Mouse (Mus musculus): ENCODE measurements at regions not wholly inside any gene's neighbourhood (a gene's known extent, or its start where the extent isn't known, plus 50 kb on each side); places are given as distances from the start of the nearest gene placed in this dataset.

GRCm38 (mm10) chr3:70224846-70225245 is 217.4 kb downstream of the Otol1 start:
- no peaks in the 10 kb centered on the region for H3K4me1 ChIP-seq (ENCODE audit: control insufficient read depth, insufficient read depth, low read length)
- no peak overlapping the region for H3K4me3 ChIP-seq (ENCODE audit: low read depth, low read length)
- H3K4me2 ChIP-seq (ENCODE audit: low read depth) = no peak overlapping the region
- 92% methylated on average over 6 of the region's 6 CpGs for WGBS
- no peak overlapping the region for H3K27ac ChIP-seq (ENCODE audit: low read depth, low read length)
- no peak for DNase-seq (ENCODE audit: low spot score)
- no peaks in the 10 kb centered on the region for H3K9me3 ChIP-seq (ENCODE audit: control insufficient read depth, low read length)
- no peak for ATAC-seq (ENCODE audit: insufficient read depth, low FRiP score, low TSS enrichment)
- no peaks in the 10 kb centered on the region for H3K36me3 ChIP-seq (ENCODE audit: control insufficient read depth, insufficient read depth, low read length)
- H3K9ac ChIP-seq (ENCODE audit: low read length) = no peak overlapping the region
- H3K27me3 ChIP-seq (ENCODE audit: control insufficient read depth, insufficient read depth, low read length) = no peaks in the 10 kb centered on the region

DNA sequence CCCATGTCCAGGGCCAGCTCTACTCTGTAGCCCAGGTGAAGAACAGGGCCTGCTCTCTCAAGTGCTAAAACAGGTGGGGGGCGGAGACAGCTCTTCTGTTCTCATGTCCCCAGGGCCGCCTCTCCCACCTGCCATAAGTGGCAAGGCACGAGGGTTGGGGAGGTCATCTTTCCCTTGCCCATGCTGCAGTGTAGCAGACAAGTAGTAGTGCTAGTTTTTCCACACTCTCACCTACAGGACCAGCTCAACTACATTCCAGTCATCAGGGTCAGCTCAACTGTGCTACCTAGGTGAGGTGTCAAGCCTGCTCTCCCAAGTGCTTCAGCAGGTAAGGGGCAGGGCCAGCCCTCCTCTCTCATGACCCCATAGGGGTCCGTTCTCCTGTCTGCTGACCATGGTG is 219.8 kb downstream of the Otol1 start:
- 77% methylated on average over 4 of the region's 4 CpGs for WGBS
- no peak for ATAC-seq (ENCODE audit: insufficient read depth, low FRiP score, low TSS enrichment)
- no peak for DNase-seq (ENCODE audit: low spot score)
- no peaks in the 10 kb centered on the region for H3K9me3 ChIP-seq (ENCODE audit: control insufficient read depth, low read length)
- no peaks in the 10 kb centered on the region for H3K27me3 ChIP-seq (ENCODE audit: control insufficient read depth, insufficient read depth, low read length)
- H3K27ac ChIP-seq (ENCODE audit: low read depth, low read length) = no peak overlapping the region
- H3K4me2 ChIP-seq (ENCODE audit: low read depth) = no peak overlapping the region
- H3K36me3 ChIP-seq (ENCODE audit: control insufficient read depth, insufficient read depth, low read length) = no peaks in the 10 kb centered on the region
- no peaks in the 10 kb centered on the region for H3K4me1 ChIP-seq (ENCODE audit: control insufficient read depth, insufficient read depth, low read length)
- H3K4me3 ChIP-seq (ENCODE audit: low read depth, low read length) = no peak overlapping the region
- H3K9ac ChIP-seq (ENCODE audit: low read length) = no peak overlapping the region

- no peaks in the 10 kb centered on the region for H3K36me3 ChIP-seq (ENCODE audit: control insufficient read depth, insufficient read depth, low read length)
- DNase-seq (ENCODE audit: low spot score) (no peak), ATAC-seq (ENCODE audit: insufficient read depth, low FRiP score, low TSS enrichment) (peak; percentile 66; the same call in 1 of the 2 replicates)
- no peaks in the 10 kb centered on the region for H3K9me3 ChIP-seq (ENCODE audit: control insufficient read depth, low read length)
- no peak overlapping the region for H3K4me3 ChIP-seq (ENCODE audit: low read depth, low read length)
- no peaks in the 10 kb centered on the region for H3K4me1 ChIP-seq (ENCODE audit: control insufficient read depth, insufficient read depth, low read length)
- H3K27ac ChIP-seq (ENCODE audit: low read depth, low read length) = no peak overlapping the region
- no peak overlapping the region for H3K9ac ChIP-seq (ENCODE audit: low read length)
- 33% methylated on average over 3 of the region's 3 CpGs for WGBS
- no peak overlapping the region for H3K4me2 ChIP-seq (ENCODE audit: low read depth)
- H3K27me3 ChIP-seq (ENCODE audit: control insufficient read depth, insufficient read depth, low read length) = no peaks in the 10 kb centered on the region
Observed at GRCm38 (mm10) chr3:70248655-70249054, 241.2 kb downstream of the Otol1 start.

DNA sequence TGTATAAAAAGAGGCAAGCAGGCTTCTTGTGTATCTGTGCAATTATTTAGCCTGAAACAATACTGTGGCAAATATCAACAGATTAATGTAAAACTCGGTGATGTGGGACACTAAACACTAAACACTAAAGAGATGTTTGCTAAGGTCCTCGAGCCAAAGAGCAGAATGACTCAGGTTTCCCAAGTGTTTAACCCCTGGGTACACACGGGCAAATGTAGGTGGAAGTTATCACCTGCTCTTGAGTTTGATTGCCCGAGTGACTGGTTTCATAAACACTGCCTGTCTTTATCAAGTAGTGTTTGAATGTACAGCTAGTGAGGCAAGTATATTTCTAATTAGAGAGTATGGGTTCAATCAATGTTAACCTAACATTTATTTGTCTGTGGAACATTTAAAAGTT is 242.5 kb downstream of the Otol1 start:
- Histone ChIP-seq H3K9ac (ENCODE audit: low read length) (no peak overlapping the region), H3K4me1 (ENCODE audit: control insufficient read depth, insufficient read depth, low read length) (no peaks in the 10 kb centered on the region), H3K4me3 (ENCODE audit: low read depth, low read length) (no peak overlapping the region), H3K4me2 (ENCODE audit: low read depth) (no peak overlapping the region), H3K27me3 (ENCODE audit: control insufficient read depth, insufficient read depth, low read length) (no peaks in the 10 kb centered on the region), H3K9me3 (ENCODE audit: control insufficient read depth, low read length) (no peaks in the 10 kb centered on the region), H3K36me3 (ENCODE audit: control insufficient read depth, insufficient read depth, low read length) (no peaks in the 10 kb centered on the region), H3K27ac (ENCODE audit: low read depth, low read length) (no peak overlapping the region)
- WGBS = 84% methylated on average over 4 of the region's 4 CpGs
- ATAC-seq (ENCODE audit: insufficient read depth, low FRiP score, low TSS enrichment) (no peak), DNase-seq (ENCODE audit: low spot score) (no peak)

- no peaks in the 10 kb centered on the region for H3K9me3 ChIP-seq (ENCODE audit: control insufficient read depth, low read length)
- H3K36me3 ChIP-seq (ENCODE audit: control insufficient read depth, insufficient read depth, low read length) = no peaks in the 10 kb centered on the region
- 75% methylated on average over 7 of the region's 7 CpGs for WGBS
- no peak overlapping the region for H3K4me2 ChIP-seq (ENCODE audit: low read depth)
- H3K9ac ChIP-seq (ENCODE audit: low read length) = no peak overlapping the region
- H3K27ac ChIP-seq (ENCODE audit: low read depth, low read length) = no peak overlapping the region
- ATAC-seq (ENCODE audit: insufficient read depth, low FRiP score, low TSS enrichment) (no peak), DNase-seq (ENCODE audit: low spot score) (no peak)
- no peaks in the 10 kb centered on the region for H3K4me1 ChIP-seq (ENCODE audit: control insufficient read depth, insufficient read depth, low read length)
- H3K4me3 ChIP-seq (ENCODE audit: low read depth, low read length) = no peak overlapping the region
- H3K27me3 ChIP-seq (ENCODE audit: control insufficient read depth, insufficient read depth, low read length) = no peaks in the 10 kb centered on the region
Observed at GRCm38 (mm10) chr3:70250733-70251132, 243.3 kb downstream of the Otol1 start.

DNA sequence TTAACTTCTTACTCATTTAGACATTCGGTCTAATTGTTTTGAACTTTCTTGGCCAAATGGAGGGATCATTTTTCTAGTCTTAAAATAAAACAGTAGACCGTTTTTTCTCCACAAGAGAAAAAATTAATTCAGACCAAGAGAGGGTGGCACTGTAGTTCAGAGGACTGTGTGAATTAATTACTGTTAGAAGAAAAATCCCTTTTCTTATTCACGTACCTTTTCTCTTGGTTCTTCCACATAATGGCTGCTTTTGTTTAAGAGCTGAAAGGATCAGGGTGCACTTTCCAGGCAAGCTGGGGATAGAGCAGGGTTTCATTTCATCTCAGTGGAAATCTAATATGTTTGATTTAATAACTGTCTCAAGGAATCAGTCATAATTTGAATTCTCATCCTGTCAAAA is 255.9 kb downstream of the Otol1 start:
- Histone ChIP-seq H3K36me3 (ENCODE audit: control insufficient read depth, insufficient read depth, low read length) (no peaks in the 10 kb centered on the region), H3K27me3 (ENCODE audit: control insufficient read depth, insufficient read depth, low read length) (no peaks in the 10 kb centered on the region), H3K9me3 (ENCODE audit: control insufficient read depth, low read length) (no peaks in the 10 kb centered on the region), H3K4me3 (ENCODE audit: low read depth, low read length) (no peak overlapping the region), H3K4me2 (ENCODE audit: low read depth) (no peak overlapping the region), H3K27ac (ENCODE audit: low read depth, low read length) (no peak overlapping the region), H3K9ac (ENCODE audit: low read length) (no peak overlapping the region), H3K4me1 (ENCODE audit: control insufficient read depth, insufficient read depth, low read length) (no peaks in the 10 kb centered on the region)
- DNase-seq (ENCODE audit: low spot score) (no peak), ATAC-seq (ENCODE audit: insufficient read depth, low FRiP score, low TSS enrichment) (no peak)
- WGBS = 59% methylated on average over 3 of the region's 3 CpGs

DNA sequence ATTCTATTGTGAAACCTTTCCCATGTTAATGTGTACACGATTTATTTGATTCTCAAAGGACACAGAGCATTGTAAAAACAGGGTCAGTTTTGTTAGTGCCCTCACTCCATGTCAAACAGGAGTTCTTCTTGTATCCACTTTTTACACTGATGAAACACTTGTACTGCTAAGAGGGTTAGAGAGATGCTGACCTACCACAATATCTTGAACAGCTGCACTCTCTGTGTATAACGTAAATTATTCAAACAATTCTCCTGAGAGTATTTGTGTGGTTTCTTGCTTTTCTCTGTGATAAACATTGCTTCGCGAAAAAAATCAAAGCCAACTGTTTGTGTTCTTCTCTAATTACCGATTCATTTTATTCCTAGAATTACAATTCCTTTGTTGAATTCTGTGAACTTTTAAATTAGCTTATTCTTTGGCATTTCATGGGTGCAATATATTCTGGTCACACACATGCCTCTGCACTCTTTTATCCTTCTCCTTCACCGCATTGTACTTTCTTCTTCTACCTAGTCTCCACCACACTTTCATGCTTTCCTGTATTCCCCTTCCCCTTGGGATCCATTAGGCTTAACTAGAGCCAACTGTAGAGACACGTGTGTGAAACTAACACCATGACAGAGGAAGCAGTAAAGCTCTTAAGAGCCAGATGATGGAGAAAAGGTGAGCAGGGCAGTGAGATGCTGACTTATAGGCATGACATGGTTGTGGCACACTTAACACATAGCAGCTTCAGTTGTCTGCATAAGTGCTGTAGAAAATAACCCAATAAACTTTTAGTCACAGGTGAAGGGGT is 281.4 kb downstream of the Otol1 start:
- Histone ChIP-seq H3K9ac (ENCODE audit: low read length) (no peak overlapping the region), H3K9me3 (ENCODE audit: control insufficient read depth, low read length) (no peaks in the 10 kb centered on the region), H3K36me3 (ENCODE audit: control insufficient read depth, insufficient read depth, low read length) (no peaks in the 10 kb centered on the region), H3K4me1 (ENCODE audit: control insufficient read depth, insufficient read depth, low read length) (no peaks in the 10 kb centered on the region), H3K27ac (ENCODE audit: low read depth, low read length) (no peak overlapping the region), H3K4me2 (ENCODE audit: low read depth) (no peak overlapping the region), H3K27me3 (ENCODE audit: control insufficient read depth, insufficient read depth, low read length) (no peaks in the 10 kb centered on the region), H3K4me3 (ENCODE audit: low read depth, low read length) (no peak overlapping the region)
- ATAC-seq (ENCODE audit: insufficient read depth, low FRiP score, low TSS enrichment) = no peak
- DNase-seq (ENCODE audit: low spot score) = no peak
- WGBS = 59% methylated on average over 7 of the region's 7 CpGs

DNA sequence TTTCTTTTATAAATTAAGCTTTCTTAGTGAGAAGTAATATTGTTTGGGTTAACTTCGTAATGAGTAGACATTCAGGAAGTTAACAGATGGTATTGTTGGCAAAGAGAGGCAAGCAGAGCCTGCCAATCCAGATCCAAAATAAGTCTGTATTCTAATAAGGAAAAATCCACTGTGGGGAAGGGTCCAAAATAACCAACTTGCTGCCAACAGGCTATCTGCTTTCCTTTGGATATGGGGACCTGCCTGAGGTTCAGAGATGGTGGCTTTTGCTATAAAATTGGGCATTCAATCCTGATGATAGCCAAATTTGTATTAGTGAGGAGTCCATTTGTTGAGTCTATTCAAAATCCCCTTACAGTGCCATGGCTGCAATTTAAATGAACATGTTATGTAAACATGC is 300.1 kb downstream of the Otol1 start:
- H3K4me1 ChIP-seq (ENCODE audit: control insufficient read depth, insufficient read depth, low read length) = no peaks in the 10 kb centered on the region
- no peak overlapping the region for H3K4me3 ChIP-seq (ENCODE audit: low read depth, low read length)
- DNase-seq (ENCODE audit: low spot score) (no peak), ATAC-seq (ENCODE audit: insufficient read depth, low FRiP score, low TSS enrichment) (no peak)
- H3K36me3 ChIP-seq (ENCODE audit: control insufficient read depth, insufficient read depth, low read length) = no peaks in the 10 kb centered on the region
- H3K4me2 ChIP-seq (ENCODE audit: low read depth) = no peak overlapping the region
- 95% methylated on average over 1 of the region's 1 CpGs for WGBS
- H3K27ac ChIP-seq (ENCODE audit: low read depth, low read length) = no peak overlapping the region
- H3K9ac ChIP-seq (ENCODE audit: low read length) = no peak overlapping the region
- no peaks in the 10 kb centered on the region for H3K9me3 ChIP-seq (ENCODE audit: control insufficient read depth, low read length)
- H3K27me3 ChIP-seq (ENCODE audit: control insufficient read depth, insufficient read depth, low read length) = no peaks in the 10 kb centered on the region

DNA sequence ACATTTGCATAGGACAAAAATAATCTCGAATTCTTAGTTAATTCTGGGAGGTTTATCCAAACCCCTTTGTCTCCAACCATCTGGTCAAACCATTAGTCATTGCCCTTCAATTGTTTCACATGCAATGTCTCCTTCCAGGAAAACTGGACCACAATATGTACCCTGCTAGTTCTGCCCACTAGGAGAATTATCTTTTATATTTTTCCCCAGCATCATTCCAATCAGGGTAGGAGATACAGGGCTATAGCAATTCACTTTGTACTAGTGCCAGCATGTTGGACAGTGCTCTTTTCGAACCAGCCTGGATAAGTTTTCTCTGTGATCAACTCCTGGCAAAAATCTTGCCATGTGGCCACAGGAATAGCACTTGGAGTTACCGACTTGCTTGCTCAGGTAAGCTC is 300.6 kb downstream of the Otol1 start:
- H3K4me1 ChIP-seq (ENCODE audit: control insufficient read depth, insufficient read depth, low read length) = no peaks in the 10 kb centered on the region
- no peaks in the 10 kb centered on the region for H3K9me3 ChIP-seq (ENCODE audit: control insufficient read depth, low read length)
- ATAC-seq (ENCODE audit: insufficient read depth, low FRiP score, low TSS enrichment) (no peak), DNase-seq (ENCODE audit: low spot score) (no peak)
- no peak overlapping the region for H3K27ac ChIP-seq (ENCODE audit: low read depth, low read length)
- no peak overlapping the region for H3K4me3 ChIP-seq (ENCODE audit: low read depth, low read length)
- H3K9ac ChIP-seq (ENCODE audit: low read length) = no peak overlapping the region
- no peaks in the 10 kb centered on the region for H3K27me3 ChIP-seq (ENCODE audit: control insufficient read depth, insufficient read depth, low read length)
- WGBS = 80% methylated on average over 3 of the region's 3 CpGs
- no peaks in the 10 kb centered on the region for H3K36me3 ChIP-seq (ENCODE audit: control insufficient read depth, insufficient read depth, low read length)
- no peak overlapping the region for H3K4me2 ChIP-seq (ENCODE audit: low read depth)
